Mouse (Mus musculus) heart, adult 2 months (tissue): Measurements from ENCODE around the gene Tex10.

Experiments
- CTCF ChIP-seq: fragments of 200-600 bp; IDR thresholded peaks from 2 replicates; pipeline ENCODE4 v1.8.1; 2022; ENCODE audit warnings: antibody characterized with exemption, mild to moderate bottlenecking, moderate library complexity
- EP300 ChIP-seq: fragments of 200-500 bp; IDR thresholded peaks from 2 replicates; pipeline ENCODE4 v1.6.1; 2011; ENCODE audit warnings: low read depth, low read length, control low read depth; ENCODE audit not compliant: insufficient read depth

GRCm38 (mm10) chr4:48380940-48381339 lies 92.3 kb downstream of the Tex10 start:
- peak; percentile 88 for TF ChIP-seq CTCF
- TF ChIP-seq EP300 = no peak
